Mouse (Mus musculus): Measurements from ENCODE around the gene Pabpc6.

Pabpc6 gene

GRCm38 (mm10) chr17:9669283-9669905, at the start of gene Pabpc6:
TSS of gene Pabpc6 (minus strand) at chr17:9669717.
- no peak for DNase-seq (ENCODE audit: low spot score)

DNA sequence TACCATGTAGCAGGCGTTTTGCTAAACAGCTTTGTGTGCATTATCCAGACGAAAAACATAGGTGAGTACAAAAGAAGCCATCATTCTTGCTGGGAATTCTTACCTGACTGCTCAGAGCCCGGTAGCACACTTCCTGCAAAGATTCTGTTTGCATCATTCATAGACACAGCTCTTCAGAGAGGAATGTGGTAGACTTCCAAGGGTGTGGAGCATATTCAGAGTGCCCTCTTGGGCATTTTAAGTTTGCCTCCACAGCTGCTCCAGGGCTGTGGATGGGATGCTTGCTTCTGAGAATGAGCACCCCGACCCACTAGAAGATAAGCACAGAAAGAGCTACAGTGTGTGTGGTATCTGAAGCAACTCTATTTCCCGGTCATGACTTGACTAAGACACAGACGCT, 41.4 kb upstream of the Pabpc6 start:
- DNase-seq (ENCODE audit: low spot score): no peak

DNA sequence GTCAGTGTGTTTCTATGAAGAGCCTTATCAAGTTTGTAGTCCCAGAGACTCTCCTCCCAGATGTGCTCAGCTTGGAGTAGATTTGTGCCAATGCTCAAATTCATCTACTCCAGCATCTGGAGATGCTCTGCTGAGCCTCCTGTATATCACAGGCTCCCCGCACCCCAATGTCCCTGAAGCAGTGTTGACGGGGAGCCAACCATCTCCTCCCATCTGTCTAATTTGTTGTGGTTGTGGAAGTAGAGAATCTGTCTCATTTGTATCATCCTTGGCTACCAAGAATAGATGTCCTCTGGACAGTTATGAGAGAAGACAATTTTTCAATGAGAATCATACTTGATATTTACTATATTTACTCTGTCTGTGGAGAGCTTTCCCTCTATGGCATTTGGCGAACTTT, 39.4 kb upstream of the Pabpc6 start:
- no peak for DNase-seq (ENCODE audit: low spot score)

DNA sequence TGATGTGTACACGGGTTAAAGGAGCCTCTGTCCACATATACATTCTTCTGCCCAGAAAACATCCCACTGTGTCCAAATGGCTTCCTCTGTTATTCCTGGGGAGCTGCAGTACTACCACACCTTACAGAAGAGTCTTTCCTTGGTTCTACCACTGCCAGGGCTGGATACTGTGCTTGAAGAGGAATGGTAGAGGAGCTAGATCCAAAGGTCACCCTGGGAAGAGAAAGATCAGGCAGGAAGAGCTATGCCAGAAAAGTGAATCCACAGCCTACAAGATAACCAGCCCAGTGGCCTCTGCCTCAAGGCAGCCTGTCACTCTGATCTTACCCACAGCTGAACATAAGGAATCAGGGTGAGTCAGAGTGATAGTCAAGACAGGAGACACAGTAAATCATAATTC, 37.8 kb upstream of the Pabpc6 start:
- DNase-seq (ENCODE audit: low spot score): no peak

DNA sequence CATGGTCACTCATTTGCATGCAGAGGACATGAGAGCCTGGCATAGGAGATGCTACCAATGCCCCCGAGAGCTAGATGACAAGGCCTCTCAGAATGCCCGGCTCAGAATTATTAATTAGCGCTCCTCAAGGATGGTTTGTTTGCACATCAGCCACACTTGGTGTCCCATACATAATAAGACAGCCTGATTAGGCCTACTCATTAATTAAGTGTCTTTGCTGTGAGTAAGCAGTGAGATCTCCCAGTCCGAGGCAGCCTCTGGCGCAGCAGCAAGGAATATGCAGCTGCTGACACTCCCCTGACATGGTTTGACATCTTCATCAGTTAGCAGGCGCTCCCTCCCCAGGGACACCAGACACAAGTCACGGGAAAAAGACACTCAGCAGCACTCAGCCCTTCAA, 28.2 kb upstream of the Pabpc6 start:
- no peak for DNase-seq (ENCODE audit: low spot score)

DNA sequence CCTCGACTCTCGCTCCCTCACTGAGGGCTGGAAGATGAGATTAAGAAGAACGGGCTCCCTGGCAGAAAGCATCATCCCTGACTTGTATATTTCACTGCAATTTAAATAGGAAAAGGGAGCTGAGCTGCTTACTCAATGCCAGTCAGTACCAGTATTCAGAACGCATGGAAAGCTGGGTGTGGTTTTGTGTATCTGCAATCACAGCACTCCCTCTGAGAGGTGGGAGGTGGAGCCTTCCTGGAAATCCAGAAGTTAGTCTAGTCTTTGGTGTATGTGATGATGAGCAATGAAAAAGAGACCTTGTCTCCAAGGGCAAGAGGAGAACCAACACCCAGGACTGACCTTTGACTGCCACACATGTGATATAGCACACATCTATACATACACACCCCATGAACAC, 21.7 kb upstream of the Pabpc6 start:
- no peak for DNase-seq (ENCODE audit: low spot score)

DNA sequence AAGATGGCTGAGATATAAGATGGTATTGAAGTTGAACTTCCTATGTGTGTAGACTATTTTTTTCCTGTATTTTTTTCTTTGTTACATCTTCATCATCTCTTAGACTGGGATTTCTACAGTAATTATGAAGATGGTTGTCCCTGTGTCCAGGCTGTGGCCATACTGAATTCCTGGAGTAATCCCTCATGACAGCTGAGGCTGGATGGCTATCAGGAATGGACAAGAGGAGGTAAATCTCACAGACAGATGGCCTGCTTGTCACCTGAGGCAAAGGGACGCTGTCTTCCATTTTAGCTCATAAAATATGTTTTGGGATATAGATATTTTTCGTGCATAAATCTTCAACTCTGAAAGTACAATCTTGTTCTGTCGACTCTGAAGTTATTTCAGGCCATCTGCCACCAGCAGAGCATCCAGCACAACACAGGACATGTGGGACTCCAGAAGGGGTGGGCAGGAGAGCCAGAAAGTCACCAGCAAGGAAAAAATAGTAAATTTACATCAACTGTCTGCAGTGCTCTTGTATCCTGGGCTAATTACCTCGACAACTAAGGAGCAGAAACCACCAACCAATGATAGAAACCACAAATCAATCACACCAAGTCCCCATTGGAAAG, 14.1 kb upstream of the Pabpc6 start:
- no peak for DNase-seq (ENCODE audit: low spot score)

- DNase-seq (ENCODE audit: low spot score): no peak
Measured at GRCm38 (mm10) chr17:9680741-9681140, 11.2 kb upstream of the Pabpc6 start.

DNA sequence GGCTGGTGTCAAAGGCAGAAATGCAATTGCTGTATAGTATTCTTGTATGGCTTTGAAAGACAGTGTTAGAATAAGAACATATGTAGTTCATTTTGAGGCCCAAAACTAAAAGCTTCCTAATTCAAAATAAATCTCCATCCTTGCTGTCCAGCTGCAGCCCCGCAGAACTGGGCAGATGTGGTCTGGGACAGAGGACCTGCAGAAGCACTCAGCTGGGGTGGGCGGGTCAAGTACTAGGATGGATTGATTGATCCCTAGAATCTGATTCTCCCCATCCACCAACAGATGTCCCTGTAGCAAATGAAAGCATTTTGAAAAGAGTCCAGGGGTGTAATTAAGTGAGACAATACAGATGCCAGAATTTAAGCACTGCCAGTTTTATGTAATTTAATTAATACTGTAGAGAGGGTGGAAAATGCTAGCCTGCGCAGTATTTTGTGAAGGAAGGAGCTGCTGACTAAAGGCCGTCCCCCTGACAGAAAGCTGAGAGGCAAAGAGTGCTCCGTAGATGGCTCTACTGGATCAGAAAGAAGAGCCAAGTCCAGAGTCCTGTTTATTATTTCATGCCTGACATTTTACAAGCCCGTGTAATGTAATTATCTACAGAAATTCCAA, 5.8 kb upstream of the Pabpc6 start:
- DNase-seq (ENCODE audit: low spot score): no peak

DNA sequence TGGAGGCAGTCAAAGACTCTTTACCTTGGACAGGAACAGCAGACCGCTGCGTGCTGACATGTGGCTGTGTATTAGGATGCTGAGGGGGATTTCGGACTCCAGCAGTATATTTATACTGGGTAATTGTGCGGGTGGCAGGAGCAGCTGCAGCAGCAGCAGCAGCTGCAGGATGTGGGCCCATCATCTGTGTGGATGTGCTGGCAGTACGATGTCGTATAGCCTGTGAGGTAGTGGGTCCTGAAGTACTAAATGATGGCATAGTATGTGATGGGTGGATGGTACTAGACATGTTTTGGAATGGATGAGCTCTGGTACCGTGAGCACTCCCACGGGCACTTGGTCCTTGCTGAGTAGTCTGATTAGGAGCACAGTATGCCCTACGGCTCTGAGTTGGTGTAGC, 1.6 kb downstream of the Pabpc6 start:
- no peak for DNase-seq (ENCODE audit: low spot score)

DNA sequence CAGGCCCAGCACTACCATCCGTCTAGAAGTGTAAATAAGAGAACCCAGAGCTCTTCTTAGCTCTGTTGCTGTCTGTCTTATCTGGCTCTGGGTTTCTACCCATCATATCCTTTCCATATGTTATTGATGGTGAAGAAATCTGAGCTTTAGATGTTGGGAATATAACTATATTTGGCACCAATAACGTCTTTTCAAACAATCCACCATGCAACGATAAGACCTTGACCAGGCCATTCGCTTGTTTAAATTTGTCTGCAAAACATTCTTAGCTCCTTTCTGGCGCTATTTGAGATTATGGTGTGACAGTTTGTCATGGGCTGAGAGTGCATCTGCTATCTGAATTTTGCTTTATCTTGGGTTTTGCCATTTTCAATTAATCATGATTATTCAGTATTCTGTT, 10.9 kb downstream of the Pabpc6 start:
- DNase-seq (ENCODE audit: low spot score): no peak

DNA sequence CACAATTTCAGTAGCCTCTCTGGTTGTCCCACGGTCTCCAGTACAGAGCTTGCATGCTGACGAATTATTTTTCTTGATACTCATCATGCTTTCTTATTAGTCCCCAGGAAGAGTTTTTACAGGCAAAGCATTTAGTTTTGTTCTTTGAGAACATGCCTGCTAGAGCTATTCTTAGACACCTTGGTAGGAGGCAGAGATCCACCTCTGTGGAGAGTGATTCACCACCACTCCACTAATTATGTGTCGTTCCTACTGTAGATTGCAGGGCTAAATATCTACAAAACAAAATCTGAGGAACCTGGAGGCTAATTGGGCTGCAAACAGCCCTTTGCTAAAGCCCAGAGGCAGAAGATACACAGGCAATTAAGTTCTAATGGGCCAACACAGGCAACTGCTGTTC, 15.4 kb downstream of the Pabpc6 start:
- no peak for DNase-seq (ENCODE audit: low spot score)

GRCm38 (mm10) chr17:9647644-9648043, 21.9 kb downstream of the Pabpc6 start:
- DNase-seq (ENCODE audit: low spot score): no peak

GRCm38 (mm10) chr17:9643657-9644180, 25.8 kb downstream of the Pabpc6 start:
- DNase-seq (ENCODE audit: low spot score): no peak

DNA sequence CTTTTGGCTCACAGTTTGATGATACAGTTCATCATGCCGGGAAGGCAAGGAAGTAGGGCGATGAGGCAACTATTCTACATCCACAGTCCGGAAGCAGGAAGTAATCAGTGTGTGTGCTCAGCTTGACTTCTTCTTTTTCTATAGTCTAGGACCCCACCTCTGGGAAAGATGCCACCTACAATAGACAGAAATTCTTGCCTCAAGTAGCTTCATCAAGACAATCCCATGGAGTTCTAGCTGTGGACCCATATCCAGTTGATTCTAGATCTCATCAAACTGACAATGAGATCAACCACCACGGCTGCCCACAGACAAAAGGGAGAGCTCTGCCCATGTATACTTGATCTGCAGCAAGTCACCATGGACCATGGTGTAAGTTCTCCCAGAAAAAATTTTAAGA, 32.5 kb downstream of the Pabpc6 start:
- DNase-seq (ENCODE audit: low spot score): no peak

DNA sequence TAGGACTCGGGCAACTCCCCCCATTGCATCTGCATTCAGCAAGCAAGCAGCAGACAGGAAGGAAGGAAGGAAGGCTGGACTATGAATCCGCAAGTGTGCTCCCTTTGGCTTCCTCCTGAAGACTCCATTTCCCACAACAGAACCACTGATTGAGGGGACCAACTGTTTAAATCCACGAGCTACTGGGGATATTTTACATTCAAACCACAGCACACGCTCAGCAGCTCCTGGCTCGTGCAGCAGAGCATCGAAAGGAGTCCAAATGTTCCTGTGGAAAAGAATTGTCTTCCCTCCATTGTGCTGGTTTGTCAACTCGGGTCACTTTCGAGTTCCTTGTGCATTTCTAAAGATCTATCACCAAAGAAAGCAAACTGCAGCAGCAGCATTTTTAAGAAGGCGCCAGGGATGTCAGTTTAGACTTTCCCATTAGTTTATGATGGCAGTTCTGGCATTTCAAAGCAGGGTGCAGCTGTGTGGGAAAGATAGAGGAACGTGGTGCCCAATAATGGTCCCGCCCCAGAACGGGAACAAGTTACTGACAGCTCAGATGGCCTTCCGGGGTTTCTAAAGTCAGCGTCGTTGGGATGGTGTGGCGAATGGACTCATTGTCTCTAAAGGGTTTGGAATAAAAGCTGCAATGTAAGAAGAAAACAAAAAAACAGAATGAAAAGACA, 36.8 kb downstream of the Pabpc6 start:
- DNase-seq (ENCODE audit: low spot score): no peak

DNA sequence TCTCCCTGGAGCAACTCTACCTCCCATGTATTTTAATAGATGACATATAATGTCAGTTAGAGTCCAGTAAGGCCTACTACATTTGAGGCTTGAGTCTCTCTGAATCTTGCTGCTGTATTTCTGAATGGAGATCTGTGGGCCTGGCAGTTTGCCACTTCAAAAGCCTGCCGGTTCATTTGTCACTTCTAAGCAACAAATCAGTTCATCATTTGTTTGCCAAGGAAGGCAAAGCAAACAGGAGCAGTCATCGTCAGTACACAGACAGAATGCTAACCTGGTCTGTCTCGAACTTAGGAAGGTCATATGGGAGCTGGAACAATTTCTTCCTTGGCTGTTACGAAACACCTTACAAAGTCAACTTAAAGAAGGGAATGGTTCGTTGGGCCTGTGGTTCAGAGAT, 37.4 kb downstream of the Pabpc6 start:
- DNase-seq (ENCODE audit: low spot score): no peak

- no peak for DNase-seq (ENCODE audit: low spot score)
Measured at GRCm38 (mm10) chr17:9631081-9631480, 38.4 kb downstream of the Pabpc6 start.

GRCm38 (mm10) chr17:9627011-9627410, 42.5 kb downstream of the Pabpc6 start:
- DNase-seq (ENCODE audit: low spot score): no peak
